Mouse (Mus musculus) lung, postnatal 0 days (tissue): ENCODE measurements around the gene Glis1.
A peak's percentile ranks its signal among the peaks of the same experiment; 100 is the strongest.

Source experiments
- CTCF ChIP-seq: IDR thresholded peaks from 2 replicates; pipeline ENCODE4 v1.5.1; 2016; ENCODE audit warnings: antibody characterized with exemption, mild to moderate bottlenecking
- EP300 ChIP-seq: IDR thresholded peaks from 2 replicates; pipeline ENCODE4 v1.6.1; 2016; ENCODE audit warnings: antibody characterized with exemption, mild to moderate bottlenecking, control low read depth

DNA sequence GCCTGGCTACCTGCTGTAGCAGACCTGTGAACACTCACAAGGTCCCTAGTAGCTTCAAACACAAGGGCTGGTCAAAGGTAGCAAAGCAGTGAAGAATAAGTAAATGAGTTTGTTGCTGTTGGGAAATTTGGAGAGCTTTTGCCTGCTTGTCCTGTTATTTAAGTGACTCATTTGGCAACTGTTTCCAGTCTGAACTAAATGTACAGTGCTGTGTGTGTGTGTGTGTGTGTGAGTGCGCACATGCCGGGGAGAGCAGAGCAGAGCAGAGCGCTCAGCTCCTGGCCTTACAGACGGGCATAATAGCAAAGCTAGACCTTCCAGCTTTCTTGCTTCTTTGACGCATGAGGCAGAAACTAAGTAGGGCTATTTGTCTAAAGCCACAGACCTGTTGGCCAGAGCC, 1.7 kb upstream of the Glis1 start:
- TF ChIP-seq CTCF, result no peak
- TF ChIP-seq EP300, result peak; percentile 53; the same call in 1 of the 2 replicates
